Mouse (Mus musculus): Measurements from ENCODE around the gene Zfp639. TPM values are rescaled to one million over a fixed set of nuclear protein-coding genes. Genes with fewer than 3 reads are reported as not detected.

The Zfp639 gene
- 10 to 100 TPM; 35.2 to 40.1 TPM for total RNA-seq (2021)
- long read RNA-seq, experiment 1, transcript Zfp639-202 (7 exons, 1,988 nt): major isoform, 22 of 47 reads
- long read RNA-seq, experiment 1, partial matches to known transcripts: 10 of 47 reads
- long read RNA-seq, experiment 1, other reads (novel, unspliced or antisense): 10 of 47 reads
- long read RNA-seq, experiment 2, transcript Zfp639-202 (7 exons, 1,988 nt): major isoform, 8 of 26 reads
- long read RNA-seq, experiment 2, partial matches to known transcripts: 4 of 26 reads
- long read RNA-seq, experiment 2, other reads (novel, unspliced or antisense): 12 of 26 reads

GRCm38 (mm10) chr3:32509496-32510374 is at the start of gene Zfp639:
Zfp639 (plus strand) TSS chr3:32510259.
- DNase-seq: no peak

- DNase-seq: no peak
Observed at GRCm38 (mm10) chr3:32467321-32467720, 42.7 kb upstream of the Zfp639 start.

- no peak for DNase-seq
Observed at GRCm38 (mm10) chr3:32468411-32468810, 41.6 kb upstream of the Zfp639 start.

DNA sequence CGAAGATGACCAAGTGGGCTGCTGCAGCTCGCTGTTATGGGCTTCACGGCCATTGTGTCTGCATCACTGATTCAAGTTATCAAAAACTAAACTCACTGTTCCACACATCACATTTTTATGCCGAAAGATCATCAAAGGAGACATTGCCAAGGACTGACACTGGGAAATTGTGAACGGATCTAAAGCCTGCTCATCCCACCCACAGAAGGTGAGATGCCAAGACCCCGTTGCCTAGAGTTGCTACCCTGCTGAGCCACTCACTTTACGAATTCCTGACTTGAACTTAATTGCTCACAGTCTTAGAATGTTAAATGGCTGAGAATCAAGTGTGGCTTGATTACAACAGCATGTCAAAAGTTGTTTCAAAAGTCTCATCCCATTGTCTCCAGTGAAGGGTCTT is 39.6 kb upstream of the Zfp639 start:
- no peak for DNase-seq

- DNase-seq: no peak
Observed at GRCm38 (mm10) chr3:32471098-32471497, 39.0 kb upstream of the Zfp639 start.

GRCm38 (mm10) chr3:32472191-32472900 is 37.7 kb upstream of the Zfp639 start:
- DNase-seq: peak; percentile 23

GRCm38 (mm10) chr3:32473184-32473583 is 36.9 kb upstream of the Zfp639 start:
- no peak for DNase-seq

GRCm38 (mm10) chr3:32479961-32480360 is 30.1 kb upstream of the Zfp639 start:
- no peak for DNase-seq

DNA sequence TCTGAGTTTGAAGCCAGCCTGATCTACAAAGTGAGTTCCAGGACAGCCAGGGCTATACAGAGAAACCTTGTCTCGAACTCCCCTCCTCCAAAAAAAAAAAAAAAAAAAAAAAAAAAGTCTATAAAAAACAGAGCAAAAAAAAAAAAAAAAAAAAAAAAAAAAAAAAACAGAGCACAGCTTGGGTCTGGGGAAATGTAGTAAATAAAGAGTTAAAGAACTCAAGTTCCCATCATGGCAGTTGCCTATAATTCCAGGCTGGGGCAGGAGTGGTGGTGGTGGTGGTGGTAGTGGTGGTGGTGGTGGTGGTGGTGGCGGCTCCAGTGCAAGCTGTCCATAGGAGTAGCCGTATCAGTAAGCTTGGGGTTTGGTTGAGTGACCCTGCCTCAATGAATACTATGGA is 27.0 kb upstream of the Zfp639 start:
- no peak for DNase-seq

DNA sequence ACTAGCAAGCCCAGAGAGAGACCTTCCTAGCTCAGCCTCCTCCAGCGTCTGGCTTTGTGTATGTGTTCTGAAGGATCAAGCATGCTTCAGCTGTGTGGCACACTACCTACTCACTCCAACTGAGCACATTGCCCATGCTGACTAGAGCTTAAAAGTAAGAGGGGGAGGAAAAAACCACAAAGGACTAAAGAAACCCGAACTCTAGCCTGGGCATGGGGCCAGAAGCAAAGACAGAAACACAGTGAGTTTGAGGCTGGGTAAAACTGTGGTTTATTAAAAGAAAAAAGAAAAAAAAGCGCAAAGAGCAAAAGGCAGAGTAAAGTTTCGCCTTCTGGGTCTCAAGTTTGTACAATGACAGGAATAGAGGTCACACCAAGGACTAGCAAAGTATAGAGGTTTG is 23.5 kb upstream of the Zfp639 start:
- no peak for DNase-seq

DNA sequence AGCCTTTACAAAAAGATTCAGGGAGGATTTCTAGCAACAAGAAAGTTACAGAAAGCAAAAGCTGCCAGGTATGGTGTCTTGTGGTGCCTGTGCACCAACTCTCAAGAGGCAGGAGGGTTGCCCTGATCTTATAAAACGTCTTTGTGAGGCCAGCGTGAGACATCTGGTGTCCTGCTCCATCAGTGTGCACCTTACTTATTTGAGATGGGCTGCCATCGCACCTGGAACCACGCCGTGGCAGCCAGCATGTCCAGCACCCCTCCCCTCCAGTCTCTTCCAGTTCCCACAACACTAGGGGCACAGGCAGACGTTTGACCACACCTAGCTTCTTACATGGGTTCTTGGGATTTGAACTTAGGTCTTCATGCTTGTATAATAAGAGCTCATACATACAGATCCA is 21.9 kb upstream of the Zfp639 start:
- no peak for DNase-seq

GRCm38 (mm10) chr3:32490076-32490927 is 19.8 kb upstream of the Zfp639 start:
- no peak for DNase-seq

- DNase-seq: no peak
Observed at GRCm38 (mm10) chr3:32490928-32491315, 19.1 kb upstream of the Zfp639 start.

- DNase-seq: no peak
Observed at GRCm38 (mm10) chr3:32492097-32493090, 17.7 kb upstream of the Zfp639 start, which contains the start of gene Kcnmb3. Kcnmb3 (minus strand) TSS chr3:32492231.

- no peak for DNase-seq
Observed at GRCm38 (mm10) chr3:32494387-32495087, 15.5 kb upstream of the Zfp639 start.

DNA sequence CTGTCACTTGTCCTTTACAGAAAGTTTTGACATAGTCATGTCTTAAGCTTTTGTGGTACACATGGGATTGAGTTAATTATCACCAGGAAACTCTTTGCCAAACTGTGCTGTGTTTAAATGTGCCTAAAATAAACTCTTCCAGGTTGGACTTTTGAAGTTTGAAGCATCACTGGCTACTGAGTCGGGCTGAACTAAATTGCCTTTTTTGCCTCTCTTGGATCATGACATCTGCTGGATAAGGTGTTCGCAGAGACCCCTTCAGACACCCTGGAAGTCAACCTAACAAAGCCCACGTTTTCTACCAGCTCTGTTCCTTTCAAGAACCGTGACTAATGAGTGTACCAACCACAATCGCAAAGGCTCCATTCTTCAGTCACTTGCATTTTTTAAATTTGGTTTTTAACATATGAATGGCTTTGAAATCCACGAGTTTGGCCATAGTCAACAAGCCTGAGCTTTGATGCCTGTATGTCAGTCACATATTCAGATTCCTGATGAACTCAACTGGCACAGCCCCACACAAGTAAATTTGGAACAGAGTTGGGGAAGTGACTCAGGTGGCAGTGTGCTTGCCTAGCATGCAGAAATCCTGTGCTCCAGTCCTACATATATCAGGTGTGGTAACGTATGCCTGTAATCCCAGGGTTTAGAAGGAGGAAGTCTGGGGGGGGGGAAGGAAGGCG is 14.8 kb upstream of the Zfp639 start:
- no peak for DNase-seq

GRCm38 (mm10) chr3:32495856-32496710 is 14.0 kb upstream of the Zfp639 start:
- no peak for DNase-seq

DNA sequence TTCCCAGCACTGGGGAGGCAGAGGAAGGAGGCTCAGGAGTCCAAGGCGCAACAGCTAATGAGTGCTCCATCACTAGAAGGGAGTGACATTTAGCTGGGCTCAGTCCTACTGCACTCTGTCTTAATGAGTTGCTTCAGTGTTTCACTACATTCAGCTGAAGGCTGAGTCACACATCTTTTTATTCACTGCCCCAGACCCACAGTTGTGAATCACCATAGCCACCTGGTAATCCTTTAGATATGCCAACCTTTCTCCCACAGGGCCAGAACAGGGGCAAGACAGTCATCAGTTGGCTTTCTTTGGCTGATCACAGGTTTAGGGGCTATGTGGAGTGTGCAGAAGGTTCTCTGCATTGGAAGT is 13.4 kb upstream of the Zfp639 start:
- DNase-seq: no peak

Measured in adrenal gland, postnatal 10 days (tissue).